Mouse (Mus musculus) stomach, embryonic 14.5 days (tissue): ENCODE data around the gene Rsad1. TPM values are rescaled to one million over a fixed set of nuclear protein-coding genes. Genes with fewer than 3 reads are reported as not detected.
A peak's percentile ranks its signal among the peaks of the same experiment; 100 is the strongest.

Source experiments
- ATAC-seq: fragments of 200-750 bp; cut with Nextera tagmentation; 2 replicates; pipeline ENCODE4 v1.8.0; 2017; ENCODE audit warnings: low read depth, moderate TSS enrichment; ENCODE audit not compliant: insufficient number of reproducible peaks, insufficient read depth, low FRiP score
- H3K27ac ChIP-seq: fragments of 300-500 bp; sonication (generic); 2 replicates; pipeline ENCODE4 v1.5.1; 2014; ENCODE audit warnings: mild to moderate bottlenecking, low read length, moderate library complexity, mixed read lengths
- H3K27me3 ChIP-seq: fragments of 300-500 bp; sonication (generic); 2 replicates; pipeline ENCODE4 v1.6.1; 2014; ENCODE audit warnings: low read length, control low read depth, mixed read lengths; ENCODE audit not compliant: control insufficient read depth, insufficient read depth
- H3K36me3 ChIP-seq: fragments of 300-500 bp; sonication (generic); 2 replicates; pipeline ENCODE4 v1.6.1; 2014; ENCODE audit warnings: mild to moderate bottlenecking, control low read depth, low read length, moderate library complexity, mixed read lengths; ENCODE audit not compliant: control insufficient read depth, insufficient read depth
- H3K4me1 ChIP-seq: fragments of 300-500 bp; sonication (generic); 2 replicates; pipeline ENCODE4 v1.6.1; 2014; ENCODE audit warnings: low read length, control low read depth, mixed read lengths; ENCODE audit not compliant: control insufficient read depth, insufficient read depth
- H3K4me2 ChIP-seq: fragments of 300-500 bp; sonication (generic); replicated peaks from 2 replicates; pipeline ENCODE4 v1.6.1; 2014; ENCODE audit warnings: low read depth, low read length, control low read depth
- H3K4me3 ChIP-seq: fragments of 300-500 bp; sonication (generic); 2 replicates; pipeline ENCODE4 v1.5.1; 2014; ENCODE audit warnings: low read depth, low read length, control low read depth
- H3K9ac ChIP-seq: fragments of 300-500 bp; sonication (generic); replicated peaks from 2 replicates; pipeline ENCODE4 v1.6.1; 2014; ENCODE audit warnings: low read depth, mild to moderate bottlenecking, control low read depth, low read length, moderate library complexity, mixed read lengths
- H3K9me3 ChIP-seq: fragments of 300-500 bp; sonication (generic); 2 replicates; pipeline ENCODE4 v1.6.1; 2016; ENCODE audit warnings: low read depth, low read length, control low read depth; ENCODE audit not compliant: control insufficient read depth
- WGBS: fragments of 180-500 bp; shearing (Covaris S2); extraction: QIAGEN DNeasy Blood & Tissue Kit; methylation state at CpG from one replicate; pipeline ENCODE4 v1.1.7; 2014; 5-methylcytosine and 5-hydroxymethylcytosine counted together
- polyA plus RNA-seq: library from polyadenylated mRNA; unstranded; fragments of >200 nt; fragmentation: Nextera tagmentation; extraction: Ambion mirVana; gene quantifications from 2 replicates; pipeline ENCODE4 v1.2.1, GENCODE M21; 2014

Gene Rsad1
- 3.1 and 3.4 TPM in 2 replicates for polyA plus RNA-seq

DNA sequence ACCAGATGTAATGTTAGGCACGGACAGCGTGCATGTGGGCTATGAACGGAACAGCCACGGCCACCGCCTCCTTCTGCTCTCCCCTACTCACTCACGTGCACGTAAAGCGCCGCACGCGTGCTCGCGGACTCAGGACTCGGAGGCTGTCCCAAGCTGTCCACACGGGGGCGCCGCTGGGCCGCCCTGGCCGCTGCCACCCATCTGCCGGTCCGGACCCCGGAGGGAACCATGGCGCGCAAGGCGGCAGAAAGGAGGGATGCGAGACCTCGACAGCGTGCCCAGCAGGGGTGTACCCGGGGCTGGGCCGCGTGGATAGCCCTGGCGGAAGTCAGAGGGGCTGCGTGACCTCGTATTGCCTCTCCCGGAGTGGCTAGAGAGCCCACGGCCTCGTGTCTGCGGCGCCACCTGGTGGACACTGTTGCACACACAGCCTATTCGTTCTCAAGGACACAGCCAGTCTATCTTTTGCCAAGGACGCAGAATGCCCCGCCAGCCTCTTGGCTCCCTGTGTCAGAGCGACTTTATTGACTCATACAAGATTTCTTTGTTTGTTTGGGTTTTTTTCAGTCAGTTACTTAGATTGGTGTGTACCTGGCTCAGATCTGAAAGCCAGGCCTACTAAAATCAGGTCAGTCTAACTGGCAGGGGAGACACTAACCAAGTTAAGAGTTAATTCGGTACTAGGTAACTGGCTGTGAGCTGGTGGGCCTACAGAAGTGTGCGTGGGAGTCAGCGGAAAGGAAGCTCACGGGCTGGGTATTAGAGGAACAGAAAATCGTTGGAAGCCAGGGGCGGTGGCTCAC lies at the start of gene Rsad1:
Gene Rsad1 (minus strand): TSS at position 368 of the 803 bp plus-strand sequence.
- peak within 1 kb of the TSS; percentile 73; the same call in 1 of the 2 replicates for H3K27ac ChIP-seq
- H3K36me3 ChIP-seq, result no peaks in the 10 kb centered on the region
- peak; percentile 85 for ATAC-seq
- H3K4me3 ChIP-seq, result peak within 1 kb of the TSS; percentile 51
- no peaks in the 10 kb centered on the region for H3K27me3 ChIP-seq
- peak within 1 kb of the TSS; percentile 59 for H3K9ac ChIP-seq
- H3K9me3 ChIP-seq, result no peaks in the 10 kb centered on the region
- 4% methylated on average over 49 of the region's 49 CpGs for WGBS
- peak within 1 kb of the TSS; percentile 97 for H3K4me2 ChIP-seq
- H3K4me1 ChIP-seq, result peaks cover 13% of the 10 kb centered on the region; the same call in 1 of the 2 replicates

DNA sequence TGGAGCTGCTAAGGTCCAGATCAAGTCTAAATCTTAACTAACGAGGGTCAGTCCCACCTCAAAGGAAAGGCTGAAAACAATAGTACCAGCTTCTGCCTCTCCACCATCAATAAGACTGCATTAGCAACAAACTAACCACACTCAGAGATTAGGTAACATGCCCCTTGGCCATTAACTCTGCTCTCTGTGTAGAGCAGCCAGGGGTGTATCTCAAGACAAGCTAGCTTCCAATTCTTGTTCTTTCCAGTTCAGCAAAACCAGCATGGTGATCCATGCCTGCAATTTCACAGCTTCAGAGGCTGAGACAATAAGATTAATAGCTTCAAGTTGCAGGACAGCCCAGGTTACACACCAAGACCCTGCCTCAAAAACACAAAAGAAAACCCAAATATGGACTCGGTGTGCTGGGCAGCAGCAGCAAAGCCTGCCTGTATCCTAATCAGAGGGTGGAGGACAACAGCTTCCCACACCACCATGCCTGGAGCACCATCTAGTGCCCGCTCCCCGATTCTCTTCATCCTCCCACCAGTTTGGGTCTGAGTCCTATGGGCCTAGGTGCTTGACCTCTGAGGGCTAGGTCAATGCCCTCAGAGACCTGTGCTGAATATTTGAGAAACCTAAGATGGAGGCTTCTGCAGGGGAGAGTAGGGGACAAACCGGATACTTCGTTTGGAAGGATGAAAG lies 49.5 kb upstream of the Rsad1 start:
- no peaks in the 10 kb centered on the region for H3K9me3 ChIP-seq
- H3K27ac ChIP-seq, result no peak overlapping the region
- H3K4me3 ChIP-seq, result no peak overlapping the region
- H3K4me2 ChIP-seq, result no peak overlapping the region
- H3K27me3 ChIP-seq, result no peaks in the 10 kb centered on the region
- H3K4me1 ChIP-seq, result 0 out of 2 replicates have a peak, but pooled peaks cover 7% of the 10 kb centered on the region
- no peaks in the 10 kb centered on the region; the same call in 1 of the 2 replicates for H3K36me3 ChIP-seq
- WGBS, result 71% methylated on average over 6 of the region's 6 CpGs
- no peak for ATAC-seq
- H3K9ac ChIP-seq, result no peak overlapping the region

DNA sequence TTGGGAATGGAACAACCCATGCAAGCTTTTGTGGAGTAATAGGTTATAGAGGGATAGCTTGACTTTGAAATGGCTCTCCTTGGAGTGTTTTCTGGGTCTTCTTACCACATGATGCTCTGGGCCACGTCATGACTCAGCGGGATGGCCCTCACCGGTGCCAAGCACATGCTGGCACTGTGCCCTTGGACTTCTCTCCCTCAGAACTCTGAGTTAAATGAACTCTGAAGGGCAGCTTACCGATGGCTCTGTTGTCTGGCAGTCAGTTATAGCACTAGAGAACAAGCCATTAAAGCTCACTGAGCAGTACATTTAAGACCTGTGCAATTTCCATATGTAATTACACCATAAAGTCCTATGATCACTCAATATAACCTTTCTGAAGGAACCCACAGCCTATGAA lies 48.3 kb upstream of the Rsad1 start:
- H3K36me3 ChIP-seq, result no peaks in the 10 kb centered on the region; the same call in 1 of the 2 replicates
- no peak overlapping the region for H3K27ac ChIP-seq
- no peak for ATAC-seq
- no peak overlapping the region for H3K9ac ChIP-seq
- no peak overlapping the region for H3K4me3 ChIP-seq
- H3K4me2 ChIP-seq, result no peak overlapping the region
- H3K9me3 ChIP-seq, result no peaks in the 10 kb centered on the region
- no peaks in the 10 kb centered on the region for H3K27me3 ChIP-seq
- WGBS, result 93% methylated on average over 4 of the region's 4 CpGs
- H3K4me1 ChIP-seq, result 0 out of 2 replicates have a peak, but pooled peaks cover 7% of the 10 kb centered on the region

DNA sequence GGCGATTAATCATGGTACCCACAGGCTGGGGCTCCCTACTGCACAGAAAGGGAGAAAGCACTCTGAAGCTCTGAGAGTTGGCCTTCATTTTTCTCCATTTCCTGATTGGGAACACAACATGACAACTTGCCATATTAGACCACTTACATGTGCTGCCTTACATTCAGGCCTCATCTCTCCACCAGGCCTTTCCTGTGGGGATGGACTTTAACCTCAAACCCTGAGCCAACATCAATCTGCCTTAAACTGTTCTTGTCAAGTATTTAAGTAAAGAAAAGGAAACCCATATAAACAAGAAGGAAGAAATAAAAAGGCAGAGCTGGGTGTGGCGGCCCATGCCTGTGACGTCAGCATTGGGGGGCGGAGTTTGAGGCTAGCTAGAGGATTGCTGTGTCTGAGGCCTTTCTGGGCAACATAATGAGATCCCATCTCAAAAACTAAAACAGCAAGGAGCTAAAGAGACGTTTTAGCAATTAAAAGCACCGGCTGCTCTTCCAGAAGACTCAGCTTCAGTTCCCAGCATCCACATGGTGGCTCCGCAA lies 47.3 kb upstream of the Rsad1 start:
- no peaks in the 10 kb centered on the region for H3K9me3 ChIP-seq
- no peak overlapping the region for H3K27ac ChIP-seq
- 66% methylated on average over 7 of the region's 7 CpGs for whole genome bisulfite sequencing
- H3K9ac ChIP-seq, result no peak overlapping the region
- no peaks in the 10 kb centered on the region; the same call in 1 of the 2 replicates for H3K36me3 ChIP-seq
- H3K4me3 ChIP-seq, result no peak overlapping the region
- H3K4me1 ChIP-seq, result 0 out of 2 replicates have a peak, but pooled peaks cover 3% of the 10 kb centered on the region
- no peaks in the 10 kb centered on the region for H3K27me3 ChIP-seq
- H3K4me2 ChIP-seq, result no peak overlapping the region
- no peak for ATAC-seq

DNA sequence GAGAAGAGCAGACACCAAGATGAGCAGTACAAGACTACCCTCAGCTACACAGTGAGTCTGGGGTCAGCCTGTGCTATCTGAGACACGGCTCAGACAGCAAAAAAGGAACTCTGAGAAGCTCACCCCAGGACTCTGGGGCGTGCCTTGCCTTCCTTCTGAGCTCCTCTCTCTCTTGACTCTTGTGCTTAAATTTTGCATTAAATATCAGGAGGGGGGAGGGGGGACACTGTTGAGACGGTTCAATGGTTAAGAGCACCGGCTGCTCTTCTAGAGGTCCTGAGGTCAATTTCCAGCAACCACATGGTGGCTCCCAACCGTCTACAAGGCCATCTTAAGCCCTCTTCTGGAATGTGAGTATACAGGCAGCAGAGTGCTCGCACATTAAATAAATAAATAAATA lies 38.5 kb upstream of the Rsad1 start:
- ATAC-seq, result no peak
- Histone ChIP-seq H3K27ac (no peak overlapping the region), H3K4me1 (no peaks in the 10 kb centered on the region), H3K9me3 (no peaks in the 10 kb centered on the region), H3K27me3 (no peaks in the 10 kb centered on the region), H3K4me2 (no peak overlapping the region), H3K4me3 (no peak overlapping the region), H3K9ac (no peak overlapping the region), H3K36me3 (no peaks in the 10 kb centered on the region)
- WGBS, result 76% methylated on average over 6 of the region's 6 CpGs

DNA sequence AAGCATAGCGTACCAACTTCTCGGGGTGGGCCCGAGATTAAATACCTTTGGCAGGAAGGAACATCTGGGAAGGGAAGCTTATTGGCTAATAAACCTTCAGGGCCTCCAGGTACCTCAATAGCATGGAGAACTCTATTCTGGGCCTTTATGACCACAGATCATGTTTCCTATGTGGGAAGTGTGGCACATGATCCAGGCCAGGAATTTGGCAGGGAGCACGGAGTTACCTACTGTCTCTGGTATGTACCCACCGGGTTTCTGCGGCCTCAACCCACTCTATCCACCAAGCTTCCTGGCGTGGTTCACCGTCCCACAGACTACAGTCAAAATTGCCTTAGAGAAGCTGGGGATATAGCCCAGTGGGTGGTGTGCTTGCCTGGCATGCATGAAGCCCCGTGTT lies 36.0 kb upstream of the Rsad1 start:
- no peak for ATAC-seq
- WGBS, result 91% methylated on average over 9 of the region's 9 CpGs

DNA sequence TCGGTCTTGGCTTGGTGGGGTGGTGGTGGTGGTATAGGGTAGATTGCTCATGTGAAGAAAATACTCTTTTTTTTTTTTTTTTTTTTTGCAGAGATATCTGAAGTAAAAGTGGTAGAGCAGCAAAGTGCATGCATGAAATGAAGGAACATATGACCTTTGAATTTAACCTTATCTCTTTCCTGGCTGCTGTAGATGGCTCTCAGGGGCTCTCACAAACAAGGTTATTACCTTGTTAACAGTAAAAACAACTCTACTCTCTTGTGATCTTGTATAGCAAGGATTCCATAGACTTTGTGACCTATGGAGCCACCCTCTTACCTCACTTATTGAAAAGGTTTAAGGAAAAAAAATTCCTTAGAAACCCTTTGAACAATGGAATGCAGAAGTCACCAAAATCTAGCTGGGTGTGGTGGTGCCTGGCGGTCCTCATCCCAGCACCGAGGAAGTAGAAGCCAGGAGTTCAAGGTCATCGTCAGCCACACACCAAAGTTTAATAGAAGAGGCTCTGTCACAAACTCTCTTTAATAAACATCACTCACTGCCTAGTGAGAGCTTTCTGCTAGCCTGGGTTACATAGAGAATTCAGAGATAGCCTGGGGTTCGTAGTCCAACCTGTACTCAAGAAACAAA lies 31.2 kb upstream of the Rsad1 start:
- no peaks in the 10 kb centered on the region for H3K27me3 ChIP-seq
- no peak overlapping the region for H3K27ac ChIP-seq
- no peaks in the 10 kb centered on the region for H3K36me3 ChIP-seq
- ATAC-seq, result no peak
- H3K4me1 ChIP-seq, result no peaks in the 10 kb centered on the region
- H3K9me3 ChIP-seq, result no peaks in the 10 kb centered on the region
- no peak overlapping the region for H3K9ac ChIP-seq
- no peak overlapping the region for H3K4me3 ChIP-seq
- 88% methylated on average over 5 of the region's 5 CpGs for WGBS
- no peak overlapping the region for H3K4me2 ChIP-seq

More for the DNA sequence above, 36.0 kb upstream of the Rsad1 start:
- no peak overlapping the region for H3K4me2 ChIP-seq
- no peak overlapping the region for H3K4me3 ChIP-seq
- H3K27me3 ChIP-seq, result no peaks in the 10 kb centered on the region
- H3K9me3 ChIP-seq, result no peaks in the 10 kb centered on the region
- H3K36me3 ChIP-seq, result no peaks in the 10 kb centered on the region
- H3K9ac ChIP-seq, result no peak overlapping the region
- H3K27ac ChIP-seq, result no peak overlapping the region
- no peaks in the 10 kb centered on the region for H3K4me1 ChIP-seq

DNA sequence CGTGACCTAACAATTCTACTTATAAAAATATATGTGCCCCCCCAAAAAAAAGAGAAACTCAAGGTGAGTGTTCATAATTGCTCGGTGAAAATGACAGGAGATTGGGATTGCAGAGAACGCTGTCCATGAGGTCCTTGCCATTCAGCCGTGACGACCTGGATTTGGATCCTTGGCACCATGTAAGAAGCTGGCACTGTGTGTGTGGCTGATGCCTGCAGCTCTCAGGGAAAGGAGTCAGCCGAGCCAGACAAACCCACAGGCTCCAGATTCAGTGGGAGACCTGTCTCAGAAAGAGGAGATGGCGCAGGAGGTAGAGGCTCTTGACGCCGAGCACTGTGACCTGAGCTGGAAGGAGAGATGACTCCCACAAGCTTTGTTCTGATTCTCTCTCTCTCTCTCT lies 27.3 kb upstream of the Rsad1 start:
- Histone ChIP-seq H3K4me2 (no peak overlapping the region), H3K4me1 (no peaks in the 10 kb centered on the region), H3K36me3 (no peaks in the 10 kb centered on the region), H3K4me3 (no peak overlapping the region), H3K9ac (no peak overlapping the region), H3K27me3 (no peaks in the 10 kb centered on the region), H3K9me3 (no peaks in the 10 kb centered on the region), H3K27ac (no peak overlapping the region)
- no peak for ATAC-seq
- WGBS, result 90% methylated on average over 9 of the region's 9 CpGs
